Mouse (Mus musculus) naive thymus-derived CD4-positive, alpha-beta T cell, adult 2 months (primary cell): ENCODE measurements around the gene Tmem138.

ENCODE experiments used
- DNase-seq: peaks from one replicate; pipeline ENCODE4 v3.0.0-alpha.2; 2011; ENCODE audit warnings: low read depth

Tmem138 gene

GRCm38 (mm10) chr19:10576690-10577561 lies at the start of gene Tmem138, which contains the start of gene Cyb561a3:
Gene Tmem138 (minus strand): TSS chr19:10577362.
Gene Cyb561a3 (plus strand): TSS chr19:10577172.
- peak; percentile 97 for DNase-seq

DNA sequence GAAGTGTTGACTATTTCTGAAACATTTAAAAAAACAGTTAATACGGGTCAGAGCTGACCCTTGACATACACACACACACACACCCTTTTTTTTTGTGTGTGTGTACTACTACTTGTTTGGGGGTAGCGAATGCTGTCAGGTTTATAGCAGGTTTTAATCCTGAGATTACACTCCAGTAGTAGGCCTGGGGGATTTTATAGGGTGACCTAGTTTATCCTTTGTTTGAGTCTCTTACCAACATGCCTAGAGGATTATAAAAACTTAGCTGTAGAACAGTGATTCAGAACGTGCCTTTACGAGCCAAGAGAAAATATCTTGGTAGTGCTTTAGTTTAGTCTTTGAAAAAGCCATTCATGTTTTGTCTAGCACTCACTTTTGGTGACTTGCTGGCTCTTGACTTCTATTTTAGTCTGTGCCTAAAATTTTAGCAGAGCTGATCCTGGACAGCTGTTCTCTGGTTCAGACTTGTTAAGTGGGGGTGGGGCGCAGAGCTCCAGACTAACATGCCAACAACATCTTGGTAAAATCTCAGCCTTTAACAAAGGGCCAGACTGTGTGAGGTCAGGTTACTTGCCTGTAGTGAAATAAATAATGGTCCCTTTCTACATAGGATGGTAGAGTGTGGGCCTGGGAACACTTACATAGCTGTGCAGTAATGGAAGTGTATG lies 31.5 kb upstream of the Tmem138 start:
- DNase-seq, result no peak

DNA sequence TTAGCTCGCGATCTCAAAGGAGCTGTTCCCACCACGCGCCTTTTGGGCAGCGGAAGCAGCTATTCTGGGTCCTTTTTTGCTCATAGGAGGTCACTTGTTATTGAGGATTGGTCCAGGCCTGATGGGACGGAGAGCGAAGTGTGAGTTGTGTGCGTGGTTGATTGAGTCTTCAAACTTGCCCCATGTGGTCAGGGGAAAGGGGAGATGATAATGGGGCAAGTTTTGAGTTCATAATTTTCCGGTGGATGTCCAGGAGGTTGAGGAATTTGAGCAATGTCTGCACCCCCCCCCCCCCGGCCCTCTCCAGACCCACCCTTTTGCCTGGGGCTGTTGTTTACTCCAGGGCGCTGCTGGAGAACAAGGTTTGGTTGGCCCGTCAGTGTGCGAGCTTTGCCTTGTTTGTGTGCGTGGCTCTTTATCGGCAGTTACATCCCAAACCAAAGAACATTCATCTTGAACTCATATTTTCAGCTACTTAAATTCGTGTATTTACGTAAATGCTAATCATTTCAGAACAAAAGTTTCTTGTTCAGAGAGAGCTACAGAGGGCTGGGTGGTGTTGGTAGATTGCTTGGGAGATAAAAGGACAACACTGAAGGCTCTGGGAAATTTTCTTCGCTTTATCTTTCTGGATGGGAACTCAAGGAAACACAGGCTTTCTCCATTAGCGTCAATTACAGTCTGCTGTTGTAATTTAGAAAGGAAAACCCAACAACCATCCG lies 28.9 kb upstream of the Tmem138 start:
- peak; percentile 22 for DNase-seq

GRCm38 (mm10) chr19:10605293-10605900 lies 28.2 kb upstream of the Tmem138 start, which contains the start of the genes Ddb1 and Tkfc:
Gene Ddb1 (plus strand): TSS chr19:10605327.
Gene Tkfc (minus strand): TSS chr19:10605654.
- DNase-seq, result peak; percentile 99

GRCm38 (mm10) chr19:10604534-10604933 lies 27.4 kb upstream of the Tmem138 start:
- DNase-seq, result peak; percentile 44

- DNase-seq, result peak; percentile 32
Observed at GRCm38 (mm10) chr19:10603660-10604523, 26.7 kb upstream of the Tmem138 start.

- peak; percentile 94 for DNase-seq
Observed at GRCm38 (mm10) chr19:10602787-10603186, 25.6 kb upstream of the Tmem138 start.

DNA sequence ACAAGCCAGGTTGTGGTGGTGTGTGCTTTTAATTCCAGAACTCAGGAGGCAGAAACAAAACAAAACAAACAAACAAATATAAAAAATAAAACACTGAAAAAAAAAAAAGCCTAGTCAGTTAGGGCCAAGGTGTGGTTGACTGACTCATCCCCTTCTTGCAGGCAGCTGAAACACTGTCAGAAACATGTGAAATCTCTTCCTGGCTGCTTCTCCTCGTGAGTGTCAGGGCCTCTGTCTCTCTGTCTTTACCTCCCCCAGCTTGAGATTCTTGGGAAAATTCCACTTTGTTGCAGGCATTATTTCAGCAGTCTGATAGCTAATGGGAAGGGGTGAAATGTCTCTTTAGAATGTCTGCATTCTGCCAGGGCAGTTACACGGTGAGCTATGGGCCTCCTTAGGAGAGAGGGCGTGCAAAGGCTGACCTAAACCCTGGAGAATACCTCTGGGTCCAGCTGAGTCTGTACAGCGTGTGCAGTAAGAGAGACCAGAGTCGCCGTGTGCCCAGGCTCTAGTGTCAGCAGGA lies 25.1 kb upstream of the Tmem138 start:
- DNase-seq, result no peak

DNA sequence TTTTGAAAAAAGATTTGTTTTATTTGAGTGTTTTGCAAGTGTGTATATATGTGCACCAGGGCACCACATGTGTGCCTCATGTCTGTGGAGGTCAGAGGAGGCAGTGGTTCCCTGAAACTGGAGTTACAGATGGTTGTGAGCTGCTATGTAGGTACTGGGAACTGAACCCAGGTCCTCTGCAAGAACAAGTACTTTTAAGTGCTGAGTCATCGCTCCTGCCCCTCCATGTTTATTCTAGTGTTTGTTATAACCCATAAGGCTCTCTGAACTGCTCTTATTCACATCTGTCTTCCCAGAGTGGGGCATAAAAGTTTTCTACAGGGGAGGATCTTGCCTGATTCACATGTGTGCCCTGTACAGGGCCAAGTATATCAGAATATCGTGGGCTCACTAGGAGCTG lies 22.5 kb upstream of the Tmem138 start:
- DNase-seq, result no peak

- DNase-seq, result peak; percentile 50
Observed at GRCm38 (mm10) chr19:10598188-10598587, 21.0 kb upstream of the Tmem138 start.

DNA sequence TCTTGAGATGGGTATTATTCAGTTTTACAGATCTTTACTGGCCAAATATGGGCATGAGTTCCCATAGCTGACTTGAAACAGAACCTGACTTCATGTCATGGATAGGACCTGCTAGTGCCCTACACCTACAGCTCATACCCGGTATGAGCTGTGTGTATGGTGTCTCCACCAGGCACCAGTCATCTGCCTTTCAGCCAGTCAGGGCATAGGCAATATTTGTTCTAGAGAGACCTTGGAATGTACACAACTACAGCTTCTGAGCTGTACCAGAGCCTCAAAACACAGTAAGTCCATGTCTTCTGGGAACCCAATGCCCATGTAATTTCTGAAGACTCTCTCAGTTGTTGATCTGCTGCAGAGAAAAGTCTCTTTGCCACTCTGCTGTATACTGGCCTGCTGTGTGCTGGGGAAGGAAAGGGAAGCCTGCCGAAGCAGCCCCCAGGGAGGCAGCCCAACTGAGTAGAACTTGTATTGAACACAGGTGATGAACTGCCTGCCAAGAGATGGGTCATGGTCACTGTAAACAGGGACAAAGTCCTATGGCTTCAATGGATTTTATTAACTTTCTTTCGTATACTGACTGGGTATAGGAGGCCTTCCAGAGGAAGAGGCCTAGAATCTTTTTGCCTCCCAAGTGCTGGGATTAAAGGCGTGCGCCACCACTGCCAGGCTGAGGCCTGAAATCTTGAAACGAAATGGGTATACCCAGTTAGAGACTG lies 14.7 kb upstream of the Tmem138 start:
- no peak for DNase-seq

DNA sequence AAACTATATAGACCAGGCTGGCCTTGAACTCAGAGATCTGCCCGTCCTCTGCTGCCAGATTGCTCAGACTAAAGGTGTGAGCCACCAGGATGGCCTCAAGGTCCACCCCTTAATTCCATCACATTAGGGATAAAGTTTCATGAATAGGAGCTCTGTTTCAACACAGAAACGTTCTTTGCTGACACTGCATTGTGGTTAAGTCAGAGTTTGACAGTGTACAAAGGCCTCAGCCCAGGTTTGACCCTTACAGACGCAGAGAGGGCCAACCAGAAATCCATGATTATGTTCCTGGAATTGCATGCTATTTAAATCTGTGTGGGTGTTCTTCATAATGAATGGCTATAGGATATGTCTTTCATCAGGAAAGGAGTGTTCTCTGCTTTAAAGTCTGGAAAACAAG lies 13.1 kb upstream of the Tmem138 start:
- DNase-seq, result no peak

- DNase-seq, result no peak
Observed at GRCm38 (mm10) chr19:10589127-10589857, 12.1 kb upstream of the Tmem138 start.

GRCm38 (mm10) chr19:10587231-10587630 lies 10.1 kb upstream of the Tmem138 start:
- DNase-seq, result no peak

GRCm38 (mm10) chr19:10585112-10585511 lies 8.0 kb upstream of the Tmem138 start:
- DNase-seq, result no peak

- DNase-seq, result no peak
Observed at GRCm38 (mm10) chr19:10583550-10584146, 6.5 kb upstream of the Tmem138 start.

DNA sequence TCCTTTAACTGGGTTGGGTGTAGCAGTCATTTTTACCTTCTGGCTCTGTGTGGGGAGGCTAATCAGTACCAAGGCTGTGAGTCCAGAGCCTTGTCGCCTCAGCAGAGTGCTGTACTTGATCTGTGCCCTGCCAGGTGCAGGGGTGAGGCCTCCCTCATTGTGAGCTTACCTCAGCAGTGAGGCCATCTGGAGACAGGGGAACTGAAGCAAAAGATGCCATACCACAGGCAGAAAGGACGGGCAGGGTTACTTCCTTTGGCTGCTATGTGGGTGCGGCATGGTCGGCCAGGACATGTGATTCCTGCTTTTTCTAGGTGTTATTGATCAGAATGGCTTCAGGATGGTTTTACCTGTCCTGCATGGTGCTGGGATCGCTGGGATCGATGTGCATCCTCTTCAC lies 4.8 kb upstream of the Tmem138 start:
- DNase-seq, result no peak

DNA sequence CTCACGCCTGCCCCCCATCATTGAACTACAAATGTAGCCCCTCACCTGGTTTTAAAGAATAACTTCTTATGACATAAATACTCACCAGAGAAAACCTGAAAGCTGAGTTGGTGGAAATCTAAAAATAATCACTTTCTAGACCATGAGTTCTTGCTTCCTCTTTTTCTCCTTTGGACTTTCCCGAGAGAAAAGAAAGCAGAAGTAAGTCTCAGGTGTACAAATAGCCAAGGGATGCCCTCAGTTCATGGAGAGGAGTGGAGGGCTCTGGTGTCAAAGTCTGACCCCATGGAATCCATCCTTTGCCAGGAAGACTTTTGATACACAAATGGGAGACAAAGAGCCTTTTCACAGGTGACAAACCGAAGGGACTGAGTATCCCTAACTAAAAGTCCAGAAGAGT lies 3.6 kb upstream of the Tmem138 start:
- DNase-seq, result no peak

- no peak for DNase-seq
Observed at GRCm38 (mm10) chr19:10580102-10580501, 2.9 kb upstream of the Tmem138 start.
